ENCODE assay signal across 17 mouse cellular contexts in the genomic region with DNA sequence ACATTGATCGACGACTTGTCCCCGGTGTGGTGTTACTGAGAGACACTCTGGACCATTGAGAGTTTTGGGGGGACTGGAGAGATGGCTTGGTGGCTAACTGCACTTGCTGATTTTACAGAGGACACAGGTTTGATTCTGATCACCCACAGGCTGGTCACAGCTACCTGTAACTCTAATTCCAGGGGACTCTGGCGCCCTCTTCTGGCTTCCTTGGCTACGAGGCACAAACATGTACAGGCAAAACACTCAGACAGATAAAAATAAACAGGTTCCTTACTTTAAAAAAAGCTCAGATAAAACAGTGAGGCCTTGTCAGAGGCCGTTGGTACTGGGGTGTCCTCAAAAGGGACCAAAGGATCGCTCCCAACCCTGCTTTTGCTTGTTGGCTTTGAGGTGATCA.
DNase-seq lines count a peak whose midpoint lies in the region; ATAC-seq and TF ChIP-seq lines count a peak whose summit lies in the region.
"Had no signal": no experiment of that assay in that cellular context is flagged by ENCODE, and none has a peak within 500 bp of the region (broad histone marks: within the 10 kb centered on the region; RNA-seq: fewer than 3 reads in every experiment).

No protein-coding gene starts in this region.

- ATAC-seq in kidney, postnatal 0 days (replicated peaks; ENCODE audit: low FRiP score, low read depth) = no peak
- ATAC-seq in forebrain, embryonic 12.5 days (ENCODE audit: low FRiP score) = no peak
- ATAC-seq: forebrain, embryonic 15.5 days had no signal

- H3K27me3 ChIP-seq in kidney, postnatal 0 days (ENCODE audit: insufficient read depth, low read length) = no peaks in the 10 kb centered on the region
- no peaks in the 10 kb centered on the region for H3K27me3 ChIP-seq in forebrain, embryonic 12.5 days
- H3K27me3 ChIP-seq: embryonic facial prominence, embryonic 13.5 days; forebrain, embryonic 15.5 days; heart, embryonic 13.5 days; hindbrain, embryonic 13.5 days; kidney, embryonic 15.5 days; midbrain, embryonic 12.5 days had no signal

- no peak overlapping the region for H3K4me2 ChIP-seq in kidney, postnatal 0 days (ENCODE audit: low read length)
- no peak overlapping the region for H3K4me2 ChIP-seq in forebrain, embryonic 12.5 days
- H3K4me2 ChIP-seq: embryonic facial prominence, embryonic 13.5 days; forebrain, embryonic 15.5 days; heart, embryonic 13.5 days; hindbrain, embryonic 13.5 days; kidney, embryonic 15.5 days; limb, embryonic 12.5 days; midbrain, embryonic 12.5 days had no signal

- H3K4me3 ChIP-seq in kidney, postnatal 0 days (replicated peaks; ENCODE audit: low read depth, low read length) = no peak overlapping the region
- no peak overlapping the region for H3K4me3 ChIP-seq in forebrain, embryonic 12.5 days (replicated peaks)
- H3K4me3 ChIP-seq: embryonic facial prominence, embryonic 13.5 days; forebrain, embryonic 15.5 days; heart, embryonic 13.5 days; hindbrain, embryonic 13.5 days; kidney, embryonic 15.5 days; limb, embryonic 12.5 days; midbrain, embryonic 12.5 days had no signal

- no peak overlapping the region for H3K9ac ChIP-seq in kidney, postnatal 0 days (ENCODE audit: low read depth, low read length)
- H3K9ac ChIP-seq in forebrain, embryonic 12.5 days = no peak overlapping the region
- H3K9ac ChIP-seq: embryonic facial prominence, embryonic 13.5 days; forebrain, embryonic 15.5 days; heart, embryonic 13.5 days; hindbrain, embryonic 13.5 days; kidney, embryonic 15.5 days; limb, embryonic 12.5 days; midbrain, embryonic 12.5 days had no signal

- no peaks in the 10 kb centered on the region for H3K4me1 ChIP-seq in kidney, postnatal 0 days (replicated peaks; ENCODE audit: insufficient read depth, low read length)
- peaks cover 3% of the 10 kb centered on the region; the same call in 1 of the 2 replicates for H3K4me1 ChIP-seq in forebrain, embryonic 12.5 days
- H3K4me1 ChIP-seq: embryonic facial prominence, embryonic 13.5 days; forebrain, embryonic 15.5 days; hindbrain, embryonic 13.5 days; midbrain, embryonic 12.5 days had no signal

- H3K9me3 ChIP-seq in kidney, postnatal 0 days (replicated peaks; ENCODE audit: low read length) = no peaks in the 10 kb centered on the region
- no peaks in the 10 kb centered on the region for H3K9me3 ChIP-seq in forebrain, embryonic 12.5 days
- H3K9me3 ChIP-seq: embryonic facial prominence, embryonic 13.5 days; forebrain, embryonic 15.5 days; heart, embryonic 13.5 days; hindbrain, embryonic 13.5 days; kidney, embryonic 15.5 days; limb, embryonic 12.5 days; midbrain, embryonic 12.5 days had no signal

- DNase-seq in cerebellum, postnatal 10 days = peak; percentile 63 to 76
- DNase-seq in cerebellum, adult 8-10 months = no peak
- no peak for DNase-seq in kidney, postnatal 0 days (ENCODE audit: low spot score)
- DNase-seq in kidney, postnatal 10 days = no peak
- peak; percentile 27 for DNase-seq in thymus, postnatal 14 days
- DNase-seq in thymus, postnatal 0 days (ENCODE audit: low spot score) = no peak
- DNase-seq in thymus, postnatal 4 days = peak; percentile 68
- DNase-seq: adrenal gland, postnatal 14 days; gastrocnemius, postnatal 25 days had no signal

- H3K36me3 ChIP-seq in kidney, postnatal 0 days (ENCODE audit: insufficient read depth, low read length) = peaks cover 4% of the 10 kb centered on the region; the same call in 1 of the 2 replicates
- no peaks in the 10 kb centered on the region for H3K36me3 ChIP-seq in forebrain, embryonic 12.5 days (replicated peaks)
- H3K36me3 ChIP-seq: embryonic facial prominence, embryonic 13.5 days; forebrain, embryonic 15.5 days; heart, embryonic 13.5 days; hindbrain, embryonic 13.5 days; kidney, embryonic 15.5 days; limb, embryonic 12.5 days; midbrain, embryonic 12.5 days had no signal

- TF ChIP-seq CTCF in kidney, postnatal 0 days (IDR thresholded peaks at IDR 0.05; ENCODE audit: low read depth) = peak; percentile 43

- 90% methylated on average over 7 of the region's 7 CpGs for WGBS in kidney, postnatal 0 days
- 86% methylated on average over 7 of the region's 7 CpGs for WGBS in forebrain, embryonic 12.5 days

- no peak overlapping the region for H3K27ac ChIP-seq in kidney, postnatal 0 days
- H3K27ac ChIP-seq in forebrain, embryonic 12.5 days = no peak overlapping the region
- H3K27ac ChIP-seq: embryonic facial prominence, embryonic 13.5 days; forebrain, embryonic 15.5 days; heart, embryonic 13.5 days; hindbrain, embryonic 13.5 days; kidney, embryonic 15.5 days; limb, embryonic 12.5 days; midbrain, embryonic 12.5 days had no signal

Comparison
In these comparisons a context has a peak if more than half of its experiments do, and no peak if none do; other contexts are left out.
1. DNase-seq: peak in cerebellum, postnatal 10 days (2 of 2), thymus, postnatal 14 days (single experiment) and thymus, postnatal 4 days (single experiment); none in cerebellum, adult 8-10 months (single experiment), kidney, postnatal 0 days (single experiment), kidney, postnatal 10 days (single experiment) and thymus, postnatal 0 days (single experiment).